Mouse (Mus musculus): ENCODE measurements around the gene Xndc1. TPM values are rescaled to one million over a fixed set of nuclear protein-coding genes. Genes with fewer than 3 reads are reported as not detected.

The Xndc1 gene
- polyA plus RNA-seq, 1 experiment: 18.4 TPM

DNA sequence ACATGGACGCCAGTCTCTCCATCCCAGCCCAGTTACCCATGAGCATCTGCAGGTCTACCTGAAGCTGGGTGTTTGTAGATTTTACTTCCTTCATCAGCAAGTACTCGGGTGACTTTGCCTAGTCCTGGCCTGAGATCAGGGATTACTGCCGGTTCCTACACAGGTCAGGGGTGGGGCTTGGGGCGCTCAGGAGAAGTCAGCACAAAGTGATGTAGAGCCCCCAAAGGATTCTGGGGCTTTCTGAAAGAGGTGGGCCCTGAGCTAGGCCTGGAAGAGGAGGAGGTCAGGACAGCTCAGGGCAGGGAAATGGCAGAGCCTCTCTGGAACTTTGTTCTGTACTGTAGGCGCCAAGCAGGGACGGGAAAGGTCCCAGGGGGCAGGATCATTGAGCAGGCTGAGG, 37.4 kb downstream of the Xndc1 start:
- no peak overlapping the region for H3K27ac ChIP-seq (ENCODE audit: insufficient read depth, low read length)
- TF ChIP-seq POLR2A (IDR thresholded peaks at IDR 0.05; ENCODE audit: low read depth, low read length) (no peak), CTCF (IDR thresholded peaks at IDR 0.05; ENCODE audit: borderline replicate concordance, insufficient read depth, low read length) (no peak)
- no peak overlapping the region for H3K4me3 ChIP-seq (ENCODE audit: insufficient read depth, low read length)
- H3K4me1 ChIP-seq (ENCODE audit: control insufficient read depth, insufficient read depth, low read length): no peaks in the 10 kb centered on the region

- H3K4me3 ChIP-seq (ENCODE audit: insufficient read depth, low read length): no peak overlapping the region
- no peak overlapping the region for H3K27ac ChIP-seq (ENCODE audit: insufficient read depth, low read length)
- TF ChIP-seq POLR2A (IDR thresholded peaks at IDR 0.05; ENCODE audit: low read depth, low read length) (no peak), CTCF (IDR thresholded peaks at IDR 0.05; ENCODE audit: borderline replicate concordance, insufficient read depth, low read length) (no peak)
- no peaks in the 10 kb centered on the region for H3K4me1 ChIP-seq (ENCODE audit: control insufficient read depth, insufficient read depth, low read length)
Measured at GRCm38 (mm10) chr7:102103555-102103954, 38.2 kb downstream of the Xndc1 start.

DNA sequence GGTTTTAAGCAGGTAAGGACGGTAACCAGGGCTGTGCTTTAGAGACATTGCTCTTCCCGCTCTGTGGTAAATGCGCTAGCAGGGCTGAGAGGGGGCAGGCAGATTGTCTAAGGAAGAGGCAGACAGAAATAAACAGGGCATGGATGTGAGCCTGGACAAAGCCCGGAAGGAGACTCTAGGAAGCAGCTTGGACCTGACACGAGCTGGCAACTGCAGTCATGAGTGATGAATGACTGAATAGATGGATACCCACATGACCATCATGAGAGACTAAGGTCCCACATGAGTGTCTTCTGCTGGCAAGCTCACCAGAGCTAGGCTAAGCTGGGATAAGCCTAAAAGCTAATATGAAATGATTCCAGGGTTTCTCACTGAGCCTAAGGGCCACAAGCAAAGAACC, 38.8 kb downstream of the Xndc1 start:
- Histone ChIP-seq H3K4me1 (ENCODE audit: control insufficient read depth, insufficient read depth, low read length) (no peaks in the 10 kb centered on the region), H3K4me3 (ENCODE audit: insufficient read depth, low read length) (no peak overlapping the region), H3K27ac (ENCODE audit: insufficient read depth, low read length) (no peak overlapping the region)
- TF ChIP-seq POLR2A (IDR thresholded peaks at IDR 0.05; ENCODE audit: low read depth, low read length): no peak
- no peak for TF ChIP-seq CTCF (IDR thresholded peaks at IDR 0.05; ENCODE audit: borderline replicate concordance, insufficient read depth, low read length)

GRCm38 (mm10) chr7:102106700-102107141, 41.4 kb downstream of the Xndc1 start:
- H3K4me3 ChIP-seq (ENCODE audit: insufficient read depth, low read length): no peak overlapping the region
- no peak overlapping the region for H3K27ac ChIP-seq (ENCODE audit: insufficient read depth, low read length)

GRCm38 (mm10) chr7:102108206-102108605, 42.9 kb downstream of the Xndc1 start:
- Histone ChIP-seq H3K27ac (ENCODE audit: insufficient read depth, low read length) (no peak overlapping the region), H3K4me1 (ENCODE audit: control insufficient read depth, insufficient read depth, low read length) (no peaks in the 10 kb centered on the region), H3K4me3 (ENCODE audit: insufficient read depth, low read length) (no peak overlapping the region)
- TF ChIP-seq CTCF (IDR thresholded peaks at IDR 0.05; ENCODE audit: borderline replicate concordance, insufficient read depth, low read length) (no peak), POLR2A (IDR thresholded peaks at IDR 0.05; ENCODE audit: low read depth, low read length) (no peak)

More at GRCm38 (mm10) chr7:102106700-102107141, 41.4 kb downstream of the Xndc1 start:
- no peaks in the 10 kb centered on the region for H3K4me1 ChIP-seq (ENCODE audit: control insufficient read depth, insufficient read depth, low read length)
- TF ChIP-seq POLR2A (IDR thresholded peaks at IDR 0.05; ENCODE audit: low read depth, low read length) (no peak), CTCF (IDR thresholded peaks at IDR 0.05; ENCODE audit: borderline replicate concordance, insufficient read depth, low read length) (no peak)

GRCm38 (mm10) chr7:102109171-102109570, 43.9 kb downstream of the Xndc1 start, which contains the start of gene Art5:
Gene Art5, minus strand, starts transcription at chr7:102109489.
- no peak within 1 kb of the TSS for H3K27ac ChIP-seq (ENCODE audit: insufficient read depth, low read length)
- H3K4me3 ChIP-seq (ENCODE audit: insufficient read depth, low read length): no peak within 1 kb of the TSS
- TF ChIP-seq CTCF (IDR thresholded peaks at IDR 0.05; ENCODE audit: borderline replicate concordance, insufficient read depth, low read length): no peak
- TF ChIP-seq POLR2A (IDR thresholded peaks at IDR 0.05; ENCODE audit: low read depth, low read length): no peak
- no peaks in the 10 kb centered on the region for H3K4me1 ChIP-seq (ENCODE audit: control insufficient read depth, insufficient read depth, low read length)

DNA sequence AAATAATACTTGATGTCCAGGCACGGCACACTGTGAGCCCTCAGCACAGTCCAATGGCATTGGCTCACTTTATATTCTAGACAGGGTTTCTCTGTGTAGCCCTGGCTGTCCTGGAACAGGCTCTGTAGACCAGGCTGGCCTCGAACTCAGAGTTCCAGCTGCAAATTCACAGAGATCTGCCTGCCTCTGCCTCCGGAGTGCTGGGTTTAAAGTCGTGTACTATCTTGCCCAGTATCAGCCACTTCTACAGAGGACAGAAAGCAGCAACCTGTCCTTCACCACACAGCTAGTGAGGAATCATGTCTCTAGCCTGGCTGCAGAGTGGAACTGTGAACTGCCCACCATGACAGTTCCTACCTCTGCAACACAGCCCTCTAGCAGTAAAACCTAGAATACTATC, 44.4 kb downstream of the Xndc1 start:
- Histone ChIP-seq H3K4me3 (ENCODE audit: insufficient read depth, low read length) (no peak overlapping the region), H3K27ac (ENCODE audit: insufficient read depth, low read length) (no peak overlapping the region), H3K4me1 (ENCODE audit: control insufficient read depth, insufficient read depth, low read length) (no peaks in the 10 kb centered on the region)
- TF ChIP-seq POLR2A (IDR thresholded peaks at IDR 0.05; ENCODE audit: low read depth, low read length) (no peak), CTCF (IDR thresholded peaks at IDR 0.05; ENCODE audit: borderline replicate concordance, insufficient read depth, low read length) (no peak)

DNA sequence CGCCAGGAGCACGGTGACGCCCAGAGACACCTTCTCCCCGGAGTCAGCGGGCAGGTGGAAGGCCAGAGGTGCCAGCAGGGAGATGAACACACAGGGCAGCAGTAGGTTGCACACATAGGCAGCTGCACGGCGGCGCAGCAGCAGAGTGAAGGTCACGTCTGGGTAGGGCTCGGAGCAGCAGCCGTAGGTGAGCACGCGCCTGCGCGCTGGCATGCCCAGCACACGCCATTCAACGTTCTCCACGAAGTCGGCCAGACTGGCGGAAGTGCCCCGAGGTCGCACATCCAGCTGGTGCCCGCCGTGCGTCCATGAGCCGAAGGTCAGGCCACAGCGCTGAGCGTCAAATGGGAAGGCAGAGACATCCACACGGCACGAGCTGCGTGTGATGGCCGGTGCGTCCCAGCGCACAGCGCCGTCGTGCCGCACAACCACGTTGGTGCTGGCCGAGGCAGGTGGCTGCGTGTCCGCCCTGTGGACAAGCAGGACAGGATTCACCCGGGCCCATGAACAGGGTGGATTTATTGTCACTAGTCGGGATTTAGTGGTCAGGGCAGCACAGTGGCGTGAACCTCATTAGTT, 47.9 kb downstream of the Xndc1 start:
- TF ChIP-seq CTCF (IDR thresholded peaks at IDR 0.05; ENCODE audit: borderline replicate concordance, insufficient read depth, low read length) (no peak), POLR2A (IDR thresholded peaks at IDR 0.05; ENCODE audit: low read depth, low read length) (no peak)
- H3K4me1 ChIP-seq (ENCODE audit: control insufficient read depth, insufficient read depth, low read length): no peaks in the 10 kb centered on the region
- H3K27ac ChIP-seq (ENCODE audit: insufficient read depth, low read length): no peak overlapping the region
- no peak overlapping the region for H3K4me3 ChIP-seq (ENCODE audit: insufficient read depth, low read length)

- Histone ChIP-seq H3K27ac (ENCODE audit: insufficient read depth, low read length) (no peak within 1 kb of the TSS), H3K4me3 (ENCODE audit: insufficient read depth, low read length) (no peak within 1 kb of the TSS), H3K4me1 (ENCODE audit: control insufficient read depth, insufficient read depth, low read length) (no peaks in the 10 kb centered on the region)
- TF ChIP-seq CTCF (IDR thresholded peaks at IDR 0.05; ENCODE audit: borderline replicate concordance, insufficient read depth, low read length) (no peak), POLR2A (IDR thresholded peaks at IDR 0.05; ENCODE audit: low read depth, low read length) (no peak)
Measured at GRCm38 (mm10) chr7:102116579-102117331, 51.4 kb downstream of the Xndc1 start, which contains the start of gene Chrna10. Gene Chrna10, minus strand, starts transcription at chr7:102116828.

- TF ChIP-seq CTCF (IDR thresholded peaks at IDR 0.05; ENCODE audit: borderline replicate concordance, insufficient read depth, low read length): no peak
- TF ChIP-seq POLR2A (IDR thresholded peaks at IDR 0.05; ENCODE audit: low read depth, low read length): no peak
- H3K4me1 ChIP-seq (ENCODE audit: control insufficient read depth, insufficient read depth, low read length): no peaks in the 10 kb centered on the region
Measured at GRCm38 (mm10) chr7:102117382-102117781, 52.1 kb downstream of the Xndc1 start.

More at GRCm38 (mm10) chr7:102117382-102117781, 52.1 kb downstream of the Xndc1 start:
- Histone ChIP-seq H3K27ac (ENCODE audit: insufficient read depth, low read length) (no peak overlapping the region), H3K4me3 (ENCODE audit: insufficient read depth, low read length) (no peak overlapping the region)

All from embryonic fibroblast, embryonic 13.5 days (primary cell).